Mouse (Mus musculus) limb, embryonic 13.5 days (tissue): ENCODE results near the gene Hc. TPM values are rescaled to one million over a fixed set of nuclear protein-coding genes. Genes with fewer than 3 reads are reported as not detected.
A peak's percentile ranks its signal among the peaks of the same experiment; 100 is the strongest.

Experiments
- ATAC-seq: fragments of 200-750 bp; cut with Nextera tagmentation; 2 replicates; pipeline ENCODE4 v1.8.0; 2017; ENCODE audit warnings: low read depth, moderate number of reproducible peaks, moderate TSS enrichment; ENCODE audit not compliant: low FRiP score
- H3K27ac ChIP-seq: fragments of 300-500 bp; sonication (generic); 2 replicates; pipeline ENCODE4 v1.5.1; 2015; ENCODE audit warnings: inconsistent platforms, mild to moderate bottlenecking, moderate library complexity
- H3K27me3 ChIP-seq: fragments of 300-500 bp; sonication (generic); 2 replicates; pipeline ENCODE4 v1.6.1; 2015; ENCODE audit warnings: mild to moderate bottlenecking, inconsistent platforms
- H3K36me3 ChIP-seq: fragments of 300-500 bp; sonication (generic); 2 replicates; pipeline ENCODE4 v1.6.1; 2015; ENCODE audit warnings: inconsistent platforms, mild to moderate bottlenecking, moderate library complexity
- H3K4me1 ChIP-seq: fragments of 300-500 bp; sonication (generic); 2 replicates; pipeline ENCODE4 v1.6.1; 2015; ENCODE audit warnings: inconsistent platforms
- H3K4me2 ChIP-seq: fragments of 300-500 bp; sonication (generic); replicated peaks from 2 replicates; pipeline ENCODE4 v1.6.1; 2015; ENCODE audit warnings: inconsistent platforms, mild to moderate bottlenecking, moderate library complexity
- H3K4me3 ChIP-seq: fragments of 300-500 bp; sonication (generic); 2 replicates; pipeline ENCODE4 v1.5.1; 2015; ENCODE audit warnings: moderate library complexity, mild to moderate bottlenecking, inconsistent platforms
- H3K9ac ChIP-seq: fragments of 300-500 bp; sonication (generic); 2 replicates; pipeline ENCODE4 v1.6.1; 2015; ENCODE audit warnings: mild to moderate bottlenecking, inconsistent platforms
- H3K9me3 ChIP-seq: fragments of 300-500 bp; sonication (generic); 2 replicates; pipeline ENCODE4 v1.6.1; 2016; ENCODE audit warnings: inconsistent platforms
- WGBS: fragments of 180-500 bp; shearing (Covaris S2); methylation state at CpG from one replicate; pipeline ENCODE4 v1.1.7; 2015; 5-methylcytosine and 5-hydroxymethylcytosine counted together
- polyA plus RNA-seq: library from polyadenylated mRNA; unstranded; fragments of >200 nt; fragmentation: Nextera tagmentation; extraction: Ambion mirVana; gene quantifications from 2 replicates; pipeline ENCODE4 v1.2.1, GENCODE M21; 2015

Gene Hc
- polyA plus RNA-seq, 1 experiment from 2014 or later: 0.10 TPM

- Histone ChIP-seq H3K9me3 (no peaks in the 10 kb centered on the region), H3K27ac (no peak overlapping the region), H3K27me3 (no peaks in the 10 kb centered on the region), H3K36me3 (no peaks in the 10 kb centered on the region), H3K9ac (no peak overlapping the region), H3K4me1 (peaks cover 9% of the 10 kb centered on the region; the same call in 1 of the 2 replicates), H3K4me3 (no peak overlapping the region), H3K4me2 (no peak overlapping the region)
- no peak for ATAC-seq
- WGBS: 30% methylated on average over 9 of the region's 9 CpGs
Observed at GRCm38 (mm10) chr2:34970092-34970750, 91.0 kb downstream of the Hc start.

GRCm38 (mm10) chr2:34969166-34969565 lies 92.1 kb downstream of the Hc start:
- no peaks in the 10 kb centered on the region for H3K36me3 ChIP-seq
- H3K4me1 ChIP-seq: peaks cover 15% of the 10 kb centered on the region; the same call in 1 of the 2 replicates
- H3K27me3 ChIP-seq: no peaks in the 10 kb centered on the region
- WGBS: 75% methylated on average over 7 of the region's 7 CpGs
- no peak overlapping the region for H3K4me2 ChIP-seq
- H3K4me3 ChIP-seq: no peak overlapping the region
- H3K9me3 ChIP-seq: no peaks in the 10 kb centered on the region
- no peak for ATAC-seq
- H3K27ac ChIP-seq: no peak overlapping the region
- H3K9ac ChIP-seq: no peak overlapping the region

- no peaks in the 10 kb centered on the region for H3K36me3 ChIP-seq
- no peak overlapping the region for H3K4me3 ChIP-seq
- H3K27ac ChIP-seq: no peak overlapping the region
- peaks cover 18% of the 10 kb centered on the region; the same call in 1 of the 2 replicates for H3K4me1 ChIP-seq
- WGBS: 86% methylated on average over 8 of the region's 8 CpGs
- H3K27me3 ChIP-seq: 0 out of 2 replicates have a peak, but pooled peaks cover 5% of the 10 kb centered on the region
- no peak overlapping the region for H3K9ac ChIP-seq
- H3K9me3 ChIP-seq: no peaks in the 10 kb centered on the region
- no peak overlapping the region for H3K4me2 ChIP-seq
- ATAC-seq: no peak
Observed at GRCm38 (mm10) chr2:34966243-34966934, 94.8 kb downstream of the Hc start.

- no peak overlapping the region for H3K4me2 ChIP-seq
- peaks cover 10% of the 10 kb centered on the region; the same call in 1 of the 2 replicates for H3K27me3 ChIP-seq
- no peaks in the 10 kb centered on the region for H3K36me3 ChIP-seq
- no peak overlapping the region for H3K27ac ChIP-seq
- no peak overlapping the region for H3K4me3 ChIP-seq
- H3K9ac ChIP-seq: no peak overlapping the region
- no peak for ATAC-seq
- H3K9me3 ChIP-seq: no peaks in the 10 kb centered on the region
- WGBS: 77% methylated on average over 8 of the region's 8 CpGs
- H3K4me1 ChIP-seq: peaks cover 23% of the 10 kb centered on the region; the same call in 1 of the 2 replicates
Observed at GRCm38 (mm10) chr2:34965806-34966205, 95.4 kb downstream of the Hc start.

- H3K4me1 ChIP-seq: peaks cover 24% of the 10 kb centered on the region; the same call in 1 of the 2 replicates
- no peak for ATAC-seq
- no peak overlapping the region for H3K9ac ChIP-seq
- no peak overlapping the region for H3K4me3 ChIP-seq
- 32% methylated on average over 9 of the region's 9 CpGs for WGBS
- H3K36me3 ChIP-seq: no peaks in the 10 kb centered on the region
- H3K9me3 ChIP-seq: no peaks in the 10 kb centered on the region
- H3K27ac ChIP-seq: no peak overlapping the region
- no peak overlapping the region; the same call in 1 of the 2 replicates for H3K4me2 ChIP-seq
- peaks cover 10% of the 10 kb centered on the region; the same call in 1 of the 2 replicates for H3K27me3 ChIP-seq
Observed at GRCm38 (mm10) chr2:34965293-34965692, 95.9 kb downstream of the Hc start.

GRCm38 (mm10) chr2:34964651-34965050 lies 96.6 kb downstream of the Hc start:
- no peak overlapping the region for H3K27ac ChIP-seq
- no peak overlapping the region for H3K4me2 ChIP-seq
- H3K9me3 ChIP-seq: no peaks in the 10 kb centered on the region
- no peak overlapping the region for H3K4me3 ChIP-seq
- 67% methylated on average over 9 of the region's 9 CpGs for WGBS
- H3K36me3 ChIP-seq: no peaks in the 10 kb centered on the region
- ATAC-seq: no peak
- H3K9ac ChIP-seq: no peak overlapping the region
- H3K27me3 ChIP-seq: peaks cover 17% of the 10 kb centered on the region; the same call in 1 of the 2 replicates
- peaks cover 22% of the 10 kb centered on the region; the same call in 1 of the 2 replicates for H3K4me1 ChIP-seq

GRCm38 (mm10) chr2:34964230-34964629 lies 97.0 kb downstream of the Hc start:
- no peak overlapping the region for H3K4me3 ChIP-seq
- H3K36me3 ChIP-seq: no peaks in the 10 kb centered on the region
- H3K27me3 ChIP-seq: peaks cover 17% of the 10 kb centered on the region; the same call in 1 of the 2 replicates
- ATAC-seq: no peak
- H3K27ac ChIP-seq: no peak overlapping the region
- no peaks in the 10 kb centered on the region for H3K9me3 ChIP-seq
- no peak overlapping the region for H3K9ac ChIP-seq
- WGBS: 85% methylated on average over 6 of the region's 6 CpGs
- peaks cover 22% of the 10 kb centered on the region; the same call in 1 of the 2 replicates for H3K4me1 ChIP-seq
- no peak overlapping the region for H3K4me2 ChIP-seq

GRCm38 (mm10) chr2:34963371-34963956 lies 97.8 kb downstream of the Hc start:
- Histone ChIP-seq H3K27ac (no peak overlapping the region), H3K9me3 (no peaks in the 10 kb centered on the region), H3K9ac (no peak overlapping the region), H3K36me3 (no peaks in the 10 kb centered on the region), H3K4me3 (no peak overlapping the region), H3K4me2 (no peak overlapping the region), H3K4me1 (peaks cover 22% of the 10 kb centered on the region; the same call in 1 of the 2 replicates), H3K27me3 (peaks cover 22% of the 10 kb centered on the region; the same call in 1 of the 2 replicates)
- no peak for ATAC-seq
- 78% methylated on average over 13 of the region's 13 CpGs for WGBS

GRCm38 (mm10) chr2:34962893-34963292 lies 98.3 kb downstream of the Hc start:
- H3K27me3 ChIP-seq: peaks cover 22% of the 10 kb centered on the region; the same call in 1 of the 2 replicates
- no peaks in the 10 kb centered on the region for H3K9me3 ChIP-seq
- peaks cover 22% of the 10 kb centered on the region; the same call in 1 of the 2 replicates for H3K4me1 ChIP-seq
- H3K36me3 ChIP-seq: no peaks in the 10 kb centered on the region
- H3K9ac ChIP-seq: no peak overlapping the region
- H3K27ac ChIP-seq: no peak overlapping the region
- no peak overlapping the region for H3K4me3 ChIP-seq
- 72% methylated on average over 9 of the region's 9 CpGs for WGBS
- ATAC-seq: no peak
- H3K4me2 ChIP-seq: no peak overlapping the region

- H3K36me3 ChIP-seq: no peaks in the 10 kb centered on the region
- peaks cover 22% of the 10 kb centered on the region; the same call in 1 of the 2 replicates for H3K4me1 ChIP-seq
- H3K9ac ChIP-seq: no peak overlapping the region
- H3K4me2 ChIP-seq: no peak overlapping the region; the same call in 1 of the 2 replicates
- peaks cover 22% of the 10 kb centered on the region; the same call in 1 of the 2 replicates for H3K27me3 ChIP-seq
- H3K27ac ChIP-seq: no peak overlapping the region
- no peak overlapping the region for H3K4me3 ChIP-seq
- ATAC-seq: no peak
- no peaks in the 10 kb centered on the region for H3K9me3 ChIP-seq
- WGBS: 72% methylated on average over 2 of the region's 2 CpGs
Observed at GRCm38 (mm10) chr2:34962211-34962610, 99.0 kb downstream of the Hc start.

GRCm38 (mm10) chr2:34961481-34962036 lies 99.7 kb downstream of the Hc start, which contains the start of gene Traf1:
Gene Traf1 (minus strand): TSS chr2:34961772.
- Histone ChIP-seq H3K27me3 (peaks cover 26% of the 10 kb centered on the region; the same call in 1 of the 2 replicates), H3K9me3 (no peaks in the 10 kb centered on the region), H3K36me3 (no peaks in the 10 kb centered on the region), H3K27ac (no peak within 1 kb of the TSS), H3K4me3 (peak within 1 kb of the TSS; percentile 33), H3K9ac (peak within 1 kb of the TSS; percentile 14), H3K4me1 (peaks cover 22% of the 10 kb centered on the region; the same call in 1 of the 2 replicates), H3K4me2 (peak within 1 kb of the TSS; percentile 64)
- peak; percentile 30; the same call in 1 of the 2 replicates for ATAC-seq
- 9% methylated on average over 20 of the region's 20 CpGs for WGBS
